ENCODE assay signal across 7 mouse cellular contexts in the genomic region with DNA sequence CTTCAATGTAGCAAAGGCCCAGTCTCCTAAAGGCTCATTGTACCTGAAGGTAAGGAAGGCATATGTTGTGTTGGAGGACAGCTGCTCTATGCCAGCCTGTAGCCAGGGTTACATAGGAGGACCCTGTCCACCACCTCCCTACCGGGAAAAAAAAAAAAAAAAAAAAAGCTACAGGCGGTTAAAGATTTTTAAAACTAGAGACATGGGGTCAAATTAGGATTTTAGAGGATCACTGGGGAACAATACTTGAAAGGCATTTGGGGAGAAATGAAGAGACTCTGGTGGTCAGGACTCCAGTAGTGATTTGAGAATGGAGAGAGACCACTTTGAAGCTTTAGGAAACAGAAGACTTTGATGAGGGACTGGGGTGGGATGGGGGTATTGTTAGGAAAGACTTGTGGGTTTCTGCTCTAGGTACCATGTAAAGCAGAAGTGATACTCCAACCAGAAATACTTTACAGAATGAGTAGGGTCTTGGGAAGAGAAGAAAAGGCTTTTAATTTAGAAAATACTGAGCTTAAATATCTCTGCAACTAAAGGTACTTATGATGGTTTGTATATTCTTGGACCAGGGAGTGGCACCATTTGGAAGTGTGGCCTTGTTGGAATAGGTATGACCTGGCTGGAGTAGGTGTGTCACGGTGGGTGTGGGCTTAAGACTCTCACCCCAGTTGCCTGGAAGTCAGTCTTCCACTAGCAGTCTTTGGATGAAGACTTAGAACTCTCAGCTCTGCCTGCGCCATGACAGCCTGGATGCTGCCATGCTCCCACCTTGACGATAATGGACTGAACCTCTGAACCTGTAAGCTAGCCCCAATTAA. TPM values are rescaled to one million over a fixed set of nuclear protein-coding genes. Genes with fewer than 3 reads are reported as not detected.
DNase-seq lines count a peak whose midpoint lies in the region; ATAC-seq and TF ChIP-seq lines count a peak whose summit lies in the region.
"Not testable (repeated sequence)": the region's sequence is repeated elsewhere in the genome, so short reads cannot be mapped to it uniquely, and the experiment has no call there.

No protein-coding gene starts in this region.

- ATAC-seq in forebrain, embryonic 12.5 days (ENCODE audit: low FRiP score); heart, embryonic 14.5 days (ENCODE audit: insufficient number of reproducible peaks, insufficient read depth, low FRiP score, low read depth); intestine, embryonic 15.5 days; limb, embryonic 14.5 days (ENCODE audit: low FRiP score, low read depth); lung, embryonic 16.5 days (ENCODE audit: low read depth): not testable (repeated sequence)
- 0 out of 2 replicates have a peak, but pooled peaks have one; percentile 7 for ATAC-seq in monocyte, adult 5-6 weeks (replicated peaks; ENCODE audit: insufficient number of reproducible peaks, low FRiP score, low TSS enrichment, poor library complexity, severe bottlenecking)

- not testable (repeated sequence) for H3K27me3 ChIP-seq in MEL (ENCODE audit: control insufficient read depth in 1 of 2, insufficient read depth in 2 of 2, low read length in 2 of 2); forebrain, embryonic 12.5 days; heart, embryonic 14.5 days (ENCODE audit: control insufficient read depth, insufficient read depth, low read length); intestine, embryonic 15.5 days (replicated peaks); limb, embryonic 14.5 days (ENCODE audit: control insufficient read depth, insufficient read depth, low read length); lung, embryonic 16.5 days (ENCODE audit: control insufficient read depth, insufficient read depth, low read depth, low read length)

- WGBS in forebrain, embryonic 12.5 days: 92% methylated on average over 5 of the region's 5 CpGs
- 84% methylated on average over 5 of the region's 5 CpGs for WGBS in heart, embryonic 14.5 days
- WGBS in intestine, embryonic 15.5 days: 86% methylated on average over 5 of the region's 5 CpGs
- 85% methylated on average over 5 of the region's 5 CpGs for WGBS in limb, embryonic 14.5 days
- 86% methylated on average over 5 of the region's 5 CpGs for WGBS in lung, embryonic 16.5 days

- TF ChIP-seq POLR2A in MEL (IDR thresholded peaks at IDR 0.05; ENCODE audit: control insufficient read depth in 1 of 2, insufficient read depth in 1 of 2, low read depth in 1 of 2, low read length in 2 of 2, poor library complexity in 1 of 2); limb, embryonic 14.5 days (IDR thresholded peaks at IDR 0.05; ENCODE audit: borderline replicate concordance, extremely low read depth, insufficient read depth, insufficient read length): not testable (repeated sequence)

- TF ChIP-seq RAD21 in MEL (IDR thresholded peaks at IDR 0.05; ENCODE audit: low read depth, low read length): not testable (repeated sequence)

- H3K9ac ChIP-seq in MEL (ENCODE audit: control insufficient read depth, low read depth, low read length, poor library complexity, severe bottlenecking): peak overlapping the region; percentile 77
- H3K9ac ChIP-seq in forebrain, embryonic 12.5 days; intestine, embryonic 15.5 days; limb, embryonic 14.5 days (ENCODE audit: low read depth, low read length, severe bottlenecking): not testable (repeated sequence)
- peak overlapping the region; percentile 58; the same call in 1 of the 2 replicates for H3K9ac ChIP-seq in heart, embryonic 14.5 days (ENCODE audit: low read length)
- peak overlapping the region; percentile 63 for H3K9ac ChIP-seq in lung, embryonic 16.5 days (ENCODE audit: low read length)

- H3K27ac ChIP-seq in MEL (ENCODE audit: control insufficient read depth, low read depth, low read length): peak overlapping the region; percentile 90
- H3K27ac ChIP-seq in forebrain, embryonic 12.5 days; heart, embryonic 14.5 days (replicated peaks in 1 of 2; ENCODE audit: control insufficient read depth in 1 of 2, insufficient read depth in 1 of 2, low read depth in 2 of 2, low read length in 2 of 2); intestine, embryonic 15.5 days; limb, embryonic 14.5 days (replicated peaks; ENCODE audit: low read depth, low read length): not testable (repeated sequence)
- H3K27ac ChIP-seq in lung, embryonic 16.5 days (ENCODE audit: low read length): 0 out of 2 replicates have a peak overlapping the region, but pooled peaks have one; percentile 31

- H3K9me3 ChIP-seq in MEL (replicated peaks; ENCODE audit: insufficient read depth, low read length); forebrain, embryonic 12.5 days; heart, embryonic 14.5 days (ENCODE audit: control insufficient read depth, low read length); intestine, embryonic 15.5 days; limb, embryonic 14.5 days (ENCODE audit: control insufficient read depth, low read length); lung, embryonic 16.5 days (ENCODE audit: control insufficient read depth, low read length): not testable (repeated sequence)

- H3K4me1 ChIP-seq in MEL (ENCODE audit: control insufficient read depth in 1 of 2, insufficient read depth in 2 of 2, low read length in 2 of 2); heart, embryonic 14.5 days (ENCODE audit: control insufficient read depth in 2 of 2, insufficient read depth in 2 of 2, low read length in 2 of 2); intestine, embryonic 15.5 days (replicated peaks): not testable (repeated sequence)
- peaks cover 16% of the 10 kb centered on the region for H3K4me1 ChIP-seq in forebrain, embryonic 12.5 days
- peaks cover 11% of the 10 kb centered on the region for H3K4me1 ChIP-seq in limb, embryonic 14.5 days (ENCODE audit: control insufficient read depth, insufficient read depth, low read length)
- H3K4me1 ChIP-seq in lung, embryonic 16.5 days (replicated peaks; ENCODE audit: control insufficient read depth, insufficient read depth, low read length): peaks cover 14% of the 10 kb centered on the region

- peak overlapping the region; percentile 40 for H3K4me2 ChIP-seq in forebrain, embryonic 12.5 days
- peak overlapping the region; percentile 68 for H3K4me2 ChIP-seq in heart, embryonic 14.5 days (ENCODE audit: low read length)
- peak overlapping the region; percentile 46 for H3K4me2 ChIP-seq in intestine, embryonic 15.5 days (replicated peaks)
- H3K4me2 ChIP-seq in limb, embryonic 14.5 days (replicated peaks; ENCODE audit: low read depth, low read length, severe bottlenecking): peak overlapping the region; percentile 43
- H3K4me2 ChIP-seq in lung, embryonic 16.5 days (ENCODE audit: low read depth, low read length): peak overlapping the region; percentile 55

- H3K4me3 ChIP-seq in MEL (ENCODE audit: control insufficient read depth in 1 of 2, insufficient read depth in 1 of 2, low read depth in 2 of 2, low read length in 2 of 2): peak overlapping the region; percentile 61 to 64
- not testable (repeated sequence) for H3K4me3 ChIP-seq in forebrain, embryonic 12.5 days (replicated peaks); heart, embryonic 14.5 days (ENCODE audit: control insufficient read depth in 1 of 2, insufficient read depth in 1 of 2, low read depth in 1 of 2, low read length in 2 of 2); limb, embryonic 14.5 days (replicated peaks; ENCODE audit: low read length)
- H3K4me3 ChIP-seq in intestine, embryonic 15.5 days (replicated peaks): 0 out of 2 replicates have a peak overlapping the region, but pooled peaks have one; percentile 18
- peak overlapping the region; percentile 81 for H3K4me3 ChIP-seq in lung, embryonic 16.5 days (ENCODE audit: low read length)

- not testable (repeated sequence) for TF ChIP-seq CTCF in MEL (IDR thresholded peaks at IDR 0.05 in 2 of 3, conservative IDR thresholded peaks at IDR 0.05 in 1 of 3; ENCODE audit: control insufficient read depth in 1 of 3, insufficient read depth in 1 of 3, low read depth in 2 of 3, low read length in 3 of 3, poor library complexity in 1 of 3, severe bottlenecking in 1 of 3)

- not testable (repeated sequence) for DNase-seq in MEL (ENCODE audit: low read depth, low spot score); limb, embryonic 14.5 days (ENCODE audit: low spot score)

- not testable (repeated sequence) for TF ChIP-seq EP300 in MEL (IDR thresholded peaks at IDR 0.05; ENCODE audit: low read depth in 1 of 2, low read length in 2 of 2)

- H3K36me3 ChIP-seq in MEL (ENCODE audit: control insufficient read depth in 1 of 2, insufficient read depth in 2 of 2, low read length in 2 of 2): peaks cover 0 to 17% of the 10 kb centered on the region in 2 experiments; a peak in 2 of 4 replicates
- H3K36me3 ChIP-seq in forebrain, embryonic 12.5 days (replicated peaks); heart, embryonic 14.5 days (ENCODE audit: control insufficient read depth, insufficient read depth, low read length); intestine, embryonic 15.5 days; limb, embryonic 14.5 days (ENCODE audit: control insufficient read depth, insufficient read depth, low read length); lung, embryonic 16.5 days (ENCODE audit: control insufficient read depth, insufficient read depth, low read length): not testable (repeated sequence)

- peaks cover 30% of the 10 kb centered on the region for H3K79me2 ChIP-seq in MEL (ENCODE audit: control insufficient read depth, insufficient read depth, low read length, poor library complexity)

RNA-seq across cellular contexts. Expression of a gene that starts 1.1 kb away (rescaled TPM):
- total RNA-seq in MEL (2012; rRNA removed): 21.8 and 22.1 TPM in 2 replicates
- 100 to 1,000 TPM in 1 of 2 experiments, 10 to 100 TPM in 1; 27.8 to 400 TPM for polyA plus RNA-seq in MEL (2012; ENCODE audit: insufficient read depth in 1 of 2, insufficient read length in 2 of 2, low read depth in 1 of 2, low replicate concordance in 2 of 2, missing spikeins in 1 of 2)
- polyA plus RNA-seq in forebrain, embryonic 12.5 days (2016; fragmentation: Nextera tagmentation; extraction: Ambion mirVana): 16.2 and 16.4 TPM in 2 replicates
- 8.8 and 10.2 TPM in 2 replicates for polyA plus RNA-seq in heart, embryonic 14.5 days (2014; fragmentation: Nextera tagmentation; extraction: Ambion mirVana)
- polyA plus RNA-seq in intestine, embryonic 15.5 days (2015; fragmentation: Nextera tagmentation; extraction: Ambion mirVana): 14.0 and 16.4 TPM in 2 replicates
- 10.2 and 11.1 TPM in 2 replicates for polyA plus RNA-seq in limb, embryonic 14.5 days (2012; rRNA removed)
- polyA plus RNA-seq in limb, embryonic 14.5 days (2014; fragmentation: Nextera tagmentation; extraction: Ambion mirVana): 9.6 and 10.9 TPM in 2 replicates
- 15.7 and 16.8 TPM in 2 replicates for polyA plus RNA-seq in lung, embryonic 16.5 days (2015; fragmentation: Nextera tagmentation; extraction: Ambion mirVana)
- 48.3 to 49.7 TPM (median 49.6 TPM) in 3 replicates for total RNA-seq in monocyte, adult 5-6 weeks (2017)

RNA-seq across cellular contexts. Expression of a gene that starts 16.6 kb away (rescaled TPM):
- 56.9 and 62.9 TPM in 2 replicates for total RNA-seq in MEL (2012; rRNA removed)
- 100 to 1,000 TPM in 1 of 2 experiments, 10 to 100 TPM in 1; 52.1 to 109 TPM for polyA plus RNA-seq in MEL (2012; ENCODE audit: insufficient read depth in 1 of 2, insufficient read length in 2 of 2, low read depth in 1 of 2, low replicate concordance in 2 of 2, missing spikeins in 1 of 2)
- polyA plus RNA-seq in forebrain, embryonic 12.5 days (2016; fragmentation: Nextera tagmentation; extraction: Ambion mirVana): 41.4 and 43.0 TPM in 2 replicates
- 21.5 and 23.2 TPM in 2 replicates for polyA plus RNA-seq in heart, embryonic 14.5 days (2014; fragmentation: Nextera tagmentation; extraction: Ambion mirVana)
- polyA plus RNA-seq in intestine, embryonic 15.5 days (2015; fragmentation: Nextera tagmentation; extraction: Ambion mirVana): 24.7 and 27.1 TPM in 2 replicates
- 12.3 and 14.3 TPM in 2 replicates for polyA plus RNA-seq in limb, embryonic 14.5 days (2012; rRNA removed)
- polyA plus RNA-seq in limb, embryonic 14.5 days (2014; fragmentation: Nextera tagmentation; extraction: Ambion mirVana): 26.7 and 29.5 TPM in 2 replicates
- 24.8 and 27.2 TPM in 2 replicates for polyA plus RNA-seq in lung, embryonic 16.5 days (2015; fragmentation: Nextera tagmentation; extraction: Ambion mirVana)
- total RNA-seq in monocyte, adult 5-6 weeks (2017): 38.9 to 40.6 TPM (median 39.6 TPM) in 3 replicates

RNA-seq across cellular contexts. Expression of a gene that starts 46.1 kb away (rescaled TPM):
- total RNA-seq in MEL (2012; rRNA removed): 9.8 and 10.4 TPM in 2 replicates
- polyA plus RNA-seq in MEL (2012; ENCODE audit: insufficient read depth in 1 of 2, insufficient read length in 2 of 2, low read depth in 1 of 2, low replicate concordance in 2 of 2, missing spikeins in 1 of 2): 1 to 10 TPM in 1 of 2 experiments, not detected in 1; 7.6 TPM
- 19.3 and 22.5 TPM in 2 replicates for polyA plus RNA-seq in forebrain, embryonic 12.5 days (2016; fragmentation: Nextera tagmentation; extraction: Ambion mirVana)
- 20.5 and 21.8 TPM in 2 replicates for polyA plus RNA-seq in heart, embryonic 14.5 days (2014; fragmentation: Nextera tagmentation; extraction: Ambion mirVana)
- 29.5 and 31.2 TPM in 2 replicates for polyA plus RNA-seq in intestine, embryonic 15.5 days (2015; fragmentation: Nextera tagmentation; extraction: Ambion mirVana)
- polyA plus RNA-seq in limb, embryonic 14.5 days (2012; rRNA removed): 9.3 and 10.5 TPM in 2 replicates
- polyA plus RNA-seq in limb, embryonic 14.5 days (2014; fragmentation: Nextera tagmentation; extraction: Ambion mirVana): 24.4 and 26.2 TPM in 2 replicates
- 23.4 and 26.7 TPM in 2 replicates for polyA plus RNA-seq in lung, embryonic 16.5 days (2015; fragmentation: Nextera tagmentation; extraction: Ambion mirVana)
- 72.2 to 108 TPM (median 74.4 TPM) in 3 replicates for total RNA-seq in monocyte, adult 5-6 weeks (2017)
